Mouse (Mus musculus): ENCODE measurements around the gene Rad51b. TPM values are rescaled to one million over a fixed set of nuclear protein-coding genes. Genes with fewer than 3 reads are reported as not detected.

Rad51b gene
- polyA plus RNA-seq, 1 experiment from 2014 or later: 7.7 TPM

DNA sequence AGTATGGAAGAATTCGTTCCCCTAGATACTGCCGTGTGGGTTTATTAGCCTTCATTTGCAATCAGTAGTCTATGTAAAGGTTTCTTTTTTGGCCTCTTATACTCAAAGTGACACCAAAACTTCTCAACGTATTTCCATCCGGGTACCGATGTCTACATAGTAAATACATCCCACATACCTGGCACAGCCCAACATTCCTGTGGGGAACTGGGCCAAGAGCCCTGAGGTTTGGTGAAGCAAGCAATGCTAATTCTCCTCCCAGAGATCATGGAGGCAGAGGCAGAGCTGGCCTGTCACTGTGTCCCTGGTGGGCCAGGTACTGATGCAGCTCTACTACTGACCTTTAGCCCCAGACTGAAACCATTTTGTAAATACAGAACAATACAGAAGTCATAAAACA lies 512.4 kb downstream of the Rad51b start:
- H3K27ac ChIP-seq: no peak overlapping the region
- WGBS: 93% methylated on average over 5 of the region's 5 CpGs

DNA sequence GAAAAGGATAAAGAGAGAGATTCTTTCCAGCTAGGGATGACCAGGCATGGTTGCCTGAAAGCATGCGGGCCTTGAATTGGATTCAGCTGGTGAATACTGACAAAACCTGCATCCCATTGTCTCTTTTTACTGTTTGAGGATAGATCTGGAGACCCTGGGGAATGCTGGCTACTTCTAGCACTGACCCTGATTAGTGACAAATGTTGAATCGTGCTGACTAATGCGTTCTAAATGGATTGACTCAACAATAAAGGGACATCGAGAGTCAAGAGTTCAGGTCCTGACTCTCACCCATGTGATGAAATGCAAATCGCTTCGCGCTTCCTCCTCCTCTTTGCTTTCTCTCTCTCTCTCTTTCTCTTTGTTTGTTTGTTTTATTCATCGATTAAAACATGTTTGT lies 515.3 kb downstream of the Rad51b start:
- H3K4me3 ChIP-seq: no peak overlapping the region
- no peaks in the 10 kb centered on the region for H3K27me3 ChIP-seq
- H3K27ac ChIP-seq: 0 out of 2 replicates have a peak overlapping the region, but pooled peaks have one; percentile 12
- no peak overlapping the region for H3K9ac ChIP-seq
- 54% methylated on average over 8 of the region's 8 CpGs for WGBS
- no peak for ATAC-seq (ENCODE audit: insufficient number of reproducible peaks, insufficient read depth, low FRiP score, low TSS enrichment)
- peaks cover 27% of the 10 kb centered on the region for H3K4me1 ChIP-seq
- H3K36me3 ChIP-seq: no peaks in the 10 kb centered on the region
- no peak overlapping the region for H3K4me2 ChIP-seq (replicated peaks)
- H3K9me3 ChIP-seq: no peaks in the 10 kb centered on the region

More for the DNA sequence above, 512.4 kb downstream of the Rad51b start:
- no peak overlapping the region for H3K4me2 ChIP-seq (replicated peaks)
- H3K27me3 ChIP-seq: no peaks in the 10 kb centered on the region
- no peak overlapping the region for H3K9ac ChIP-seq
- H3K4me3 ChIP-seq: no peak overlapping the region
- no peaks in the 10 kb centered on the region for H3K9me3 ChIP-seq
- H3K36me3 ChIP-seq: no peaks in the 10 kb centered on the region
- H3K4me1 ChIP-seq: peaks cover 45% of the 10 kb centered on the region
- no peak for ATAC-seq (ENCODE audit: insufficient number of reproducible peaks, insufficient read depth, low FRiP score, low TSS enrichment)

DNA sequence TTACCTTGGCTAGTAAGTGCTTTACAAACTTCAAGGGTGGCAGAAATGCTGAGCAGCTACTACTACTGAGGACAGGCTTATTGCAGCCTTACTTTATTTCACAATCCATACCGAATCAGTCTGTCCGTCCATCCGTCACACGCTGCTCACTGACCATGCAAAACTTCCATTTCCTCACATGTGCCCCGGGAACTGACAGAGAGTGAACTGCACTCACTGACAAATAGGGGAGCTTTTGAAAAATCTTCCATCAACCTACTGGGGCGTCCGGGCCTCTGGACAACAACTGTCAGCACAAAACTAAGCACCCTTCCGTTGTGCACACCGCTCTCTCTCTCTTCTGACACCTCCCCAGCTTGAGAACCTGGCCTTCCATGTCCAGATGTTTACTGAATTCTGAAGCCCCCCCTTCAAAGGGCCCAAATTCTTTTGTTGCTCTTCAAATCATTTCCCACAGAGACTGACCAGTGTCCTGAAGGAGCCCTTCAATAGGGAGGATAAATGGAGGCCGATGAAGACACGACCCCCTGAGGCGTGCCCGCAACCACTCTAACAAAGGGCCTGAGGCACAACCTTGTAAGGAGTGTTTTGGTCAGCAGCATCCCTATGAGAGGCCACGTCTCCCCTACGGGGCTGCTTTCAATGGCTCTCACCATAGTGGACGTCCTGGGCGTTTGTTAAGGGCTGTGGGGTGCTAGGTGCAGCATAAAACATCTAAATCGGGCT lies 515.9 kb downstream of the Rad51b start:
- H3K4me2 ChIP-seq (replicated peaks): no peak overlapping the region
- ATAC-seq (ENCODE audit: insufficient number of reproducible peaks, insufficient read depth, low FRiP score, low TSS enrichment): no peak
- WGBS: 57% methylated on average over 18 of the region's 18 CpGs
- H3K27ac ChIP-seq: peak overlapping the region; percentile 12; the same call in 1 of the 2 replicates
- peaks cover 24% of the 10 kb centered on the region for H3K4me1 ChIP-seq
- no peaks in the 10 kb centered on the region for H3K27me3 ChIP-seq
- no peaks in the 10 kb centered on the region for H3K9me3 ChIP-seq
- H3K36me3 ChIP-seq: no peaks in the 10 kb centered on the region
- H3K9ac ChIP-seq: no peak overlapping the region
- H3K4me3 ChIP-seq: no peak overlapping the region

DNA sequence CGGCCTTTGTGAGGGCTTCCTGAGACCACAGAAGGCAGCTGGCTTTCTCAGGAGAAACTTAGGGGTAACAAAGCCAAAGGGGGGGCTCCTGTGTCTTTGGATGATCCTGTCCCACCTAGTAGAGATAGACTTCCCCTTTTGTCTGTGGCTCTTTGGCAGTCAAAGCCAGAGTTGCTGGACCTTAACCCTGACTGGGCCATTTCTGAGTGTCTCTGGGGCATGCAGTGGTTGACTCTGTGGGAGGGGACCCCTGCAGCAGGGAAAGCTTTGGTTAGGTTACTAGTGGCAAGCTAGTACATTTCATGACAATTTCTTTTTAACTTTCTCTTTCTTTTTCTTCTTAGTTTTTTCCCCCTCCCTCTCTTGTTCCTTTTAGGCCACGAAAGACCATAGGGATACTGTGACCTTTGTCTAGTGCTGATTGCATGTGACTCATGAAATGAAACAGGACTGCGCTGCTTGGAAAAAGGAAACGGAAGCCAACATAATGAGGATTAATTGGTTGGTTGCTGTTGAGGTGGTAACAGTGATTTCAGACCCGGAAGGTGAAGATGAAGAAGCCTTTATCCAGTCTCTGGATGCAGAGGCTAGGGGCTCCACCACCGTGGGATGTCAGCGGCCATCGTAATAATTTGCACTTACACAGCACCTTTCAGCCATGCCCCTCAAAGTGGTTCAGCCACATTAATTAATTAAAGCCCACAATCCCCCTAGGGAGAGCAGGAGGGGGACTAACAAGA lies 516.7 kb downstream of the Rad51b start:
- peaks cover 24% of the 10 kb centered on the region for H3K4me1 ChIP-seq
- H3K4me3 ChIP-seq: no peak overlapping the region
- 50% methylated on average over 8 of the region's 8 CpGs for WGBS
- no peaks in the 10 kb centered on the region for H3K36me3 ChIP-seq
- no peak for ATAC-seq (ENCODE audit: insufficient number of reproducible peaks, insufficient read depth, low FRiP score, low TSS enrichment)
- H3K27ac ChIP-seq: no peak overlapping the region; the same call in 1 of the 2 replicates
- H3K9me3 ChIP-seq: no peaks in the 10 kb centered on the region
- no peaks in the 10 kb centered on the region for H3K27me3 ChIP-seq
- H3K4me2 ChIP-seq (replicated peaks): no peak overlapping the region
- no peak overlapping the region for H3K9ac ChIP-seq

DNA sequence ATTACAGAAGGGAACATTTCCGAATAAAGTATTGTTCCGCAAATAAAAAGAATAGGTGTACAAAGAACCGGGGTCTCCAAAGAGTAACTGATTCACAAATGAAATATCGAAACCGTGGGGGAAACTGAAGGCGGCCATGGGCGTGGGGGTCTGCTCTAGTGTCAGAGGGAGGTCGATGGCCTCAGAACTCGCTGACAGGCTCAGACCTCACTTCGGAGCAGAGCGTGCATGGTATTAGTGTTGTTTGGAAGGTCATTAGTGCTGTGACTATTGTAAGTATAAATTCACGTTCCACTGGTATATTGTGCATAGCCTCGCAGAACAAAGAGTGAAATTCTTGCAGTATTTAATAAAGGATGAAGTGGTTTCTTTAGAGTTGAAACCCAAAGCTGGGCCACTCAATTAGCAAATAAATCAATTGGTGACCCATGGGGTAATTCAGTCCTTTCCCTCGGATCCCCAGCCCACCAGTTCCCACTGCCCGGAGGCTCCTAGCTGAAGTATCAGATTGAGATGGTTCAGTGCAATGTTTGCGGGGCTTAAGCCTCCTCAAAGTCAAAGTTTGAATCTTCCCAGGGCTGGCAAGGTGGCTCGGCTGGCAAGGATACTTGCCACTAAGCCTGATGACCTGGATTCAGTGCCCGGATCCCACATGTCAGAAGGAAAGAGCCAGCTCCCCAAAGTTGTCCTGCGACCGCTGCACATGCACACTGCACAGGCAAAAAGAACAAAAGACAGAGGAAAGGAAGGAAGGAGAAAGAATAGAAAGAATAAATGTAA lies 517.4 kb downstream of the Rad51b start:
- Histone ChIP-seq H3K9me3 (no peaks in the 10 kb centered on the region), H3K27ac (no peak overlapping the region), H3K4me2 (replicated peaks) (no peak overlapping the region), H3K36me3 (no peaks in the 10 kb centered on the region), H3K4me1 (peaks cover 25% of the 10 kb centered on the region), H3K9ac (no peak overlapping the region), H3K27me3 (no peaks in the 10 kb centered on the region), H3K4me3 (no peak overlapping the region)
- no peak for ATAC-seq (ENCODE audit: insufficient number of reproducible peaks, insufficient read depth, low FRiP score, low TSS enrichment)
- 59% methylated on average over 20 of the region's 20 CpGs for WGBS

DNA sequence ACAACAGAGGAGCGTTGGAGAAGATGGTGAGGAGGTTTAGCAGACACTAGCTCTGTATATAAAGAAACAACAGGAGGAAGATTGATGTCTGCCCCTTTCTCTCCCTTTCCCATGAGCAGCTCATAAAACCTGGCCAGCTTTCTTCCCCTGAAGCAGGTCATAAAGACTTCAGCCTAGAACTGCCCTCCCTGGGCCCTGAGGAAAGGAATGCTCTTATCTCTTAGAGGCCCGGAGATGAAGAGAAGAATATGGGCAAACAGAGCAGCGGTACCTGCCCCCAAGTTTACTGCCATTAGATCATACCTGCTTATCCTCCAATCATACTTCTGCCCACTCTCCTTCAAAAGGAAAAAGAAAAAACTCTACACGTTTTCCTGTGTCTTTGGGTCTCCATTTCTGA lies 519.2 kb downstream of the Rad51b start:
- Histone ChIP-seq H3K4me1 (peaks cover 40% of the 10 kb centered on the region), H3K9ac (no peak overlapping the region), H3K4me3 (no peak overlapping the region), H3K9me3 (no peaks in the 10 kb centered on the region), H3K27ac (no peak overlapping the region), H3K36me3 (no peaks in the 10 kb centered on the region), H3K27me3 (no peaks in the 10 kb centered on the region), H3K4me2 (replicated peaks) (no peak overlapping the region)
- ATAC-seq (ENCODE audit: insufficient number of reproducible peaks, insufficient read depth, low FRiP score, low TSS enrichment): no peak
- 80% methylated on average over 4 of the region's 4 CpGs for WGBS

DNA sequence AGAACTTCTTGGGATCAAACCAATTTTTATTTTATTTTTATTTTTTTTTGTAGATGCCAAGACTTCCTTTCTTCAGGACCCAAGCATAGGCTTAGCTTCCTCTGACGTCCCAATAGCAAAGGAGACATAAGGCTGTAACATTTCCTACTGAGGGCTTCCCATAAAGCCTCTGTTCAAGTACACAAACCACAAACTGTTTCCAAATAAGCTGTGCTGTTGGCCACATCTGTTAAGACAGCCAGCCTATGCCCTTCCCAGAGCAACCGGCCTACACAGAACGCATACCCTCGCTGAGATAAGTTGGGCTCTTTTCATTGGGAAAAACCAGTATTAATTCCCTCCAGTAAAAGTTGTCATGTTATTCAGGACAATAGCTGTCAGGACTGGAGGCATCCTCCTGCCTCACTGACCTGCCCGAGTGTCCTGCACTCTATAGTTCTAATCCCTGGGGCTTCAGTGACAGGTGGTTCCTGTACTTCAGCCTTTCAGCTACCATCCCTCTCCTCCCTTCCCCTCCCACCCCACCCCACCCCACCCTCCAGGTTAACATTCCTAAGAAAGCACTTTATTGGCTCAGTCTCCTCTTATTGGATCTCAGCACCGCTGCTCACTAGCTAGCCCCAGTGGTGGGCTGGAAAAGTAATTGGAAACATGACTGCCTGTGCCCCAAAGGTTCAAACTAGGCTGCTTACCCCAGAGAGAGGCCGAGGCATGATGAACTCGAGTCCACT lies 523.3 kb downstream of the Rad51b start:
- H3K4me2 ChIP-seq (replicated peaks): no peak overlapping the region
- ATAC-seq (ENCODE audit: insufficient number of reproducible peaks, insufficient read depth, low FRiP score, low TSS enrichment): no peak
- no peaks in the 10 kb centered on the region for H3K9me3 ChIP-seq
- H3K27ac ChIP-seq: peak overlapping the region; percentile 9; the same call in 1 of the 2 replicates
- H3K27me3 ChIP-seq: no peaks in the 10 kb centered on the region
- no peaks in the 10 kb centered on the region for H3K36me3 ChIP-seq
- H3K4me3 ChIP-seq: no peak overlapping the region
- no peak overlapping the region for H3K9ac ChIP-seq
- WGBS: 51% methylated on average over 8 of the region's 8 CpGs
- H3K4me1 ChIP-seq: peaks cover 22% of the 10 kb centered on the region

DNA sequence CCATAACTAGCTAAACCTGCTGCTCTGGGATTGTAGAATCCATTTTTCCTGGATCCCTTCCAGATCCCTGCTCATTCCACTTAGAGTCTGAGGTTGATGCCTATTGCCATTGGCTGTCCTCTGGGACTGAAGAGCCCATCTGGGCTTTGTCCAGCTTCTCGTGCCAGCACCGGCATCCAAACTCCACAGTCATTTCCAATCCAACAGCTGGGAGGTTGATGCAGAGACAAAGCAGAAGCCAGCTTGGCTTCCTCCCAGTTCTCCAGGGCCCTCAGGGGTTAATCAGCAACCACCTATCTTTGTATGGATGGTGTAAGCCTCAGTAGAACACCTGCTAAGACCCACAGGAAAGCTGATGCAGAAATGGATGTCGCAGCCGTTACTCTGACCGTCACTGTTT lies 524.8 kb downstream of the Rad51b start:
- WGBS: 73% methylated on average over 5 of the region's 5 CpGs
- 0 out of 2 replicates have a peak, but pooled peaks have one; percentile 24 for ATAC-seq (ENCODE audit: insufficient number of reproducible peaks, insufficient read depth, low FRiP score, low TSS enrichment)

DNA sequence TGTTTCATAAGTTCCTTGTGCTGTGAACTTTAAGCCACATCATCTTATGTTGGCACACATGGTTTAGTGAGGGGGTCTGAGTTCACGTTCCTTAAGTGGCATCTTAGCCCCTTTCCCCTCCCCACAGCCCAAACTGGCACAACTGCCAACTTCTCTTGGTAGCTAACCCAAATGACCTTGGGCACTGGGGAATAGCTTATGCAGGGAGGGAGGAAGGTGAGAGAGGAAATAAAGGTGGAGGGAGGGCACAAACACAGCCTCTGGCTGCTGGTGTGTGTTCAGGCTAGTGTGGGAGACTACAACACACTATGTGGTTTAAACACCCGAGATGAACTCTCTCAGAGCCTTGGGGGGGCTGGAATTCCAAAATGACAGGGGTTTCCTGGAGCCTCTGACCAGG lies 525.3 kb downstream of the Rad51b start:
- H3K27ac ChIP-seq: no peak overlapping the region
- H3K4me1 ChIP-seq: peaks cover 30% of the 10 kb centered on the region

More for the DNA sequence above, 524.8 kb downstream of the Rad51b start:
- H3K27me3 ChIP-seq: no peaks in the 10 kb centered on the region
- H3K9ac ChIP-seq: no peak overlapping the region
- no peaks in the 10 kb centered on the region for H3K9me3 ChIP-seq
- H3K4me3 ChIP-seq: no peak overlapping the region
- H3K4me1 ChIP-seq: peaks cover 30% of the 10 kb centered on the region
- H3K36me3 ChIP-seq: no peaks in the 10 kb centered on the region
- no peak overlapping the region for H3K4me2 ChIP-seq (replicated peaks)
- no peak overlapping the region for H3K27ac ChIP-seq

DNA sequence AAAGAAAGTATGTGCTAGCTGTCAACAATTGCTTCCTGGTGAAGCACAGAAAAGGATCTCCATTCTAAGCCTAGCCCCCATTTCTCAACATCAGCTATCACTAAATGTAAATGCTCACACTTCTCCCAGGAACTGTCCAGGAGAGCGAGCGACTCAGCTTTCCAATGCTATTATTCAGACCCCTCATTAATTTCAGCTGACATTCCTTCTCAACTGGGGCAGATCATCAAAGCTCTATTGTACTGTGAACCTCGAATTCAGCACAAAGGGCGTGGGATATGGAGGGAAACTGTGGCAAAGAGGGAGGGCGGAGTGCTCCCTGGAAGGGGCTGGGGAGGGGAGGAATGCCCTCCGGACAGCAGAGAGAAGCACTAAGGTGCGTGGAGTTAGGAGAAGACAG lies 528.8 kb downstream of the Rad51b start:
- Histone ChIP-seq H3K4me1 (peaks cover 16% of the 10 kb centered on the region), H3K27ac (peak overlapping the region; percentile 52; the same call in 1 of the 2 replicates)
- 43% methylated on average over 7 of the region's 7 CpGs for WGBS

More for the DNA sequence above, 525.3 kb downstream of the Rad51b start:
- Histone ChIP-seq H3K9me3 (no peaks in the 10 kb centered on the region), H3K4me3 (no peak overlapping the region), H3K27me3 (no peaks in the 10 kb centered on the region), H3K4me2 (replicated peaks) (no peak overlapping the region), H3K36me3 (no peaks in the 10 kb centered on the region), H3K9ac (no peak overlapping the region)
- 72% methylated on average over 2 of the region's 2 CpGs for WGBS
- ATAC-seq (ENCODE audit: insufficient number of reproducible peaks, insufficient read depth, low FRiP score, low TSS enrichment): no peak

DNA sequence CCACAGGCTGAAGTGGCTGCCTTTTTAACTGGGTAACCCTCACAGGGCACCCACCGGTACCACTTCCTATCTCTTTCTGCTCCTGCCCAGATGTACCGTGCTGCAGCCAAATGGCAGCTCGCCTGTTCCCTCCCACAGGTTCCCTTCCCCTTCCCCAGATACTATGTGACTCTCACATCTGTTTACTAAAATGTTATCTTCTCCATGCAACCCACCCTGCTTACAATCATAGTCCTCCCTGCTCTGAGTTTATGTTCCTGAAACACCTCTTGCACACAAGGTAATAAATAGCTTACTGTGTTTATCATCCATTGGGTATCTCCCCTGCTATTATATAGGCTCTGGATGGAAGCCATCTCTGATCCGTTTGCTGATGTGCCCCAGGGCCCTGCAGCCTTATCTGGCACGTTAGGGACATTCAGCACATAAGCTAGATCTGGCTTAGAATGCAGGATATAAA lies 530.2 kb downstream of the Rad51b start:
- Histone ChIP-seq H3K9me3 (no peaks in the 10 kb centered on the region), H3K4me1 (peaks cover 8% of the 10 kb centered on the region; the same call in 1 of the 2 replicates), H3K4me3 (no peak overlapping the region), H3K4me2 (replicated peaks) (no peak overlapping the region), H3K9ac (no peak overlapping the region), H3K27ac (no peak overlapping the region), H3K27me3 (no peaks in the 10 kb centered on the region), H3K36me3 (no peaks in the 10 kb centered on the region)
- ATAC-seq (ENCODE audit: insufficient number of reproducible peaks, insufficient read depth, low FRiP score, low TSS enrichment): no peak
- 67% methylated on average over 5 of the region's 5 CpGs for WGBS

More for the DNA sequence above, 528.8 kb downstream of the Rad51b start:
- no peak for ATAC-seq (ENCODE audit: insufficient number of reproducible peaks, insufficient read depth, low FRiP score, low TSS enrichment)
- Histone ChIP-seq H3K4me3 (no peak overlapping the region), H3K9ac (no peak overlapping the region), H3K27me3 (no peaks in the 10 kb centered on the region), H3K4me2 (replicated peaks) (no peak overlapping the region), H3K36me3 (no peaks in the 10 kb centered on the region), H3K9me3 (no peaks in the 10 kb centered on the region)

Data from embryonic facial prominence, embryonic 12.5 days (tissue).